Mouse (Mus musculus) lung, postnatal 0 days (tissue): ENCODE data around the gene Scarf2.

Experiments used
- CTCF ChIP-seq: IDR thresholded peaks from 2 replicates; pipeline ENCODE4 v1.5.1; 2016; ENCODE audit warnings: antibody characterized with exemption, mild to moderate bottlenecking
- EP300 ChIP-seq: IDR thresholded peaks from 2 replicates; pipeline ENCODE4 v1.6.1; 2016; ENCODE audit warnings: antibody characterized with exemption, mild to moderate bottlenecking, control low read depth

DNA sequence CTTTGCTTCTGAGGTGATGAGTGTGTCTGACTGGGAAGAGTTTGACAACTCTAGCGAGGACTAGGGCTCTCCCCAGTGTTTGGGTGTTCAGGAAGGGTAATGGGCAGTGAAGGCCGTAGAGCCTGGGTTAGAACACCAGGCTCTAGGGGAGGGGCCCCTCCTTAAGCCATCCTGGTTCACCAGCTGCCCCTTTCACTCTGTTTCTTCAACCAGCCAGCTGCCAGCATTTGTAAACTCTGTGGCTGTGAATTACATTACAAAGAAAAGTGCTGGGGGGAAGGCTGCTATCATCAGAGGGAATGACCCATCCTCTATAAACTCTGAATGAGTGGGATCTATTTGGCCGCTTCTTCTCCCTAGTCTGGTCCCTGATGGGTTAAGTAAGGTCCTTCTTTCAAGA, 4.4 kb upstream of the Scarf2 start:
- no peak for TF ChIP-seq CTCF
- TF ChIP-seq EP300, result no peak
